Mouse (Mus musculus): ENCODE measurements around the gene Brca1. TPM values are rescaled to one million over a fixed set of nuclear protein-coding genes. Genes with fewer than 3 reads are reported as not detected.
"Not testable (repeated sequence)": the region's sequence is repeated elsewhere in the genome, so short reads cannot be mapped to it uniquely, and the experiment has no call there.

The Brca1 gene
- total RNA-seq, 2 experiments from 2014 or later: 0.74 to 1.2 TPM

DNA sequence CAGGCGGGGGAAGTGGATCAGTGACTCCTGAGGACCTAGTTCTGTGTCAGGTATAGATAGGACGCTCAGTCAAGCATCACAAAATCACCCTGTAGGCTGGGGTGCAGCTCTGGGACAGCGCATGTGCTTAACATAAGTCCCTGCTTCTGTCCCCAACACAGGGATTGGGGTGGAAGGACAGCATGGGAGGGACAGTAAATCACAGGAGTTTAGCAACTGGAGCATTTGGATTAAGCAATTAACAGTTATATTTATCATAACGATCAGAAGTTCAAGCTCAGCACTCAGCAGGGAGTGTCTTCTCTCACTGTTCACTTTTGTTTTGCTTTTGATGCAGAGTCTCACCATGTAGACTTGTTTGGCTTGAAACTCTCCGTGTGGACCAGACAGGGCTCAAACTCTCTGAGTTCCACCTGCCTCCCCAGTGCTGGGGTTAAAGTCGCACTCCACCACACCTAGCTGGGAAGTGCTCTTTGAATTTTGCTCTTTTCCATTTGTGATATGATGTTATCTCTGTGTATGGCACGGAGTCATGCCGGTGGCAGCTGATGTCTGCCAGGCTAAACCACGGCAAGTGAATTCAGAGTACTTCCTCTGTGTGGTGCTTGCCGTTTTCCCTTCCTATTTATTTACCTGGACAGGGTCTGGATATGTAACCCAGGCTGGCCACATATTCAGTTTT, 99.5 kb downstream of the Brca1 start:
- DNase-seq (ENCODE audit: low spot score in 2 of 2): no peak

- no peak for DNase-seq (ENCODE audit: low spot score in 2 of 2)
These were observed 100.2 kb downstream of the Brca1 start for GRCm38 (mm10) chr11:101451536-101451935.

GRCm38 (mm10) chr11:101450394-101450793, 101.4 kb downstream of the Brca1 start:
- DNase-seq (ENCODE audit: low spot score in 2 of 2): no peak

GRCm38 (mm10) chr11:101449596-101449995, 102.2 kb downstream of the Brca1 start:
- not testable (repeated sequence) for DNase-seq (ENCODE audit: low spot score in 2 of 2)

GRCm38 (mm10) chr11:101448899-101449298, 102.9 kb downstream of the Brca1 start:
- DNase-seq (ENCODE audit: low spot score in 2 of 2): no peak

DNA sequence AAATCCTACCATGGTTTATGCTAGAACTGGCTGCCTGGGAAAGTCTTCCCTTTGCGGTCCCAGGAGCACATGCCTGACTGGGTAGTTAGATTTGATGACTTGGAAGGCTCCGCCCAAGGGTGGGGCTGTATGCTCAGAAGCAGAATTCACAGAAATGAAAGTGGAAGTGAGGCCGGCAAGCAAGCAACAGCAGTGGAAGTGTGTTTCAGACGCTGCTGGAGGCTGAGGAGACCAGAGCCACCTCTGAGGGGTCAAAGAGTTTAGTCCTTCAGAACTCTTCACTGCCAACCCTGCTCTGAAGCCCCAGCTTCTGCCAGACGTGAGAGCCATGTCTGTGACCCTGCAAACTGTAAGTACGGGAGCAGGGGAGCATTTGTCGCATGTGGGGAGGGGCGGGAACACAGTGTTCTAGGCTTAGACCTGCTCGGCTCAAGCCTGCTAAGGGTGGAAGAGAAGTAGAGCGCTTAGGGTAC, 103.4 kb downstream of the Brca1 start, which contains the start of gene Ifi35:
TSS of gene Ifi35 (plus strand) at position 134 of the 473 bp plus-strand sequence.
- no peak for DNase-seq (ENCODE audit: low spot score in 2 of 2)

GRCm38 (mm10) chr11:101447786-101448185, 104.0 kb downstream of the Brca1 start:
- DNase-seq (ENCODE audit: low spot score in 2 of 2): no peak

- DNase-seq (ENCODE audit: low spot score in 2 of 2): not testable (repeated sequence)
These were observed 104.9 kb downstream of the Brca1 start for GRCm38 (mm10) chr11:101446860-101447259.

- no peak for DNase-seq (ENCODE audit: low spot score in 2 of 2)
These were observed 105.4 kb downstream of the Brca1 start for GRCm38 (mm10) chr11:101446319-101446718.

DNA sequence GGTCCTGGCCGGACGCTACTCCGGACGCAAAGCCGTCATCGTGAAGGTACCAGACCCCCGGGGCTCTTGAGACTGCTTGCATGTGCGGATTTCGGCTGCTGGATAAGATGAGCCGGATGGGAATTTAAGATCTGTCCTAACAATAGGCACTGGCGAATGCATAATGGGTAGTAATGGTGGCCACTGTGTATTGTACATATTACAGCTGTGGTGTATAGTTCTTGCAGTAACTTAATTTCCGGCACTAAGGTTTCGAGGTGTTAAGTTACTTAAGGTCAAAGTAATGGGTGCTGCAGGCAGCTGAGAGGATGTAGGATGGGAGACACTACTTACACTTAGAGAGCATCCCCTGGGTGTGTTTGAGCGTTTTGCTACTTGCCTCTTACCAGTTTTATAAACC, 109.0 kb downstream of the Brca1 start:
- DNase-seq (ENCODE audit: low spot score in 2 of 2): no peak

DNA sequence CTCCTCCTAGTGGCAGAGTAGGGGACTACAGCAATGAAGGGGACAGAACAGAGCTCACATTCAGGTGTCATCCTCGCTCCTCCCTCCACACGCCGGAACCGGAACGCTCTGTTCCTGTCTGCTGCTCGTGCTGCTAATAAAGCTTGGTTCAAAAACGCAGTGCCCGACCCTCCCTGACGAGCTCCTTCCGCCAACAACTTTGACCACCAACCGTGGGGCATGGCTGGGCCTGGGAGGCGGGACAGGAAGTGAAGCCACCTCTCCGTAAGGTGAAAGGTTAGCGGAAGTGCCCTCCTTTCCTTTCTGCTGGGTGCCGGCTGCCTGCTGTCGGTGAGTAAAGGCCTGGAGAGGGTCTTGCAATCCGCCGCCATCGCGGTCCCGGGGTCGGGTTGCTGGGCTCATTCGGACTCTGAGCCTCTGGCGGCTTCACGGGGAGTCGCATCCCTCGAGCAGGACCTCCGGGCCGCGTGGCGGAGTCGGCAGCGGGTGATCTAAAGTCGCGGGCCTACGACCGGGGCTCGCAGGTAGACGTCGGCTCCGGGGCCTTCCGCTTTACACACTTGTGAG, 109.5 kb downstream of the Brca1 start, which contains the start of gene Rpl27:
TSS of gene Rpl27 (plus strand) at position 172 of the 567 bp plus-strand sequence.
- peak; percentile 94 to 97 for DNase-seq (ENCODE audit: low spot score in 2 of 2)

GRCm38 (mm10) chr11:101441450-101442126, 110.2 kb downstream of the Brca1 start:
- DNase-seq (ENCODE audit: low spot score in 2 of 2): not testable (repeated sequence)

Other genes with a start within 250 kb of the Brca1 start
- gene Becn1, start 249.7 kb downstream of the Brca1 start, total RNA-seq (2021): 100 to 1,000 TPM; 202 to 214 TPM
- gene Psme3, start 235.7 kb downstream of the Brca1 start, total RNA-seq (2021): 100 to 1,000 TPM; 128 to 131 TPM
- gene Aoc2, start 226.9 kb downstream of the Brca1 start, total RNA-seq (2021): 1 to 10 TPM; 5.4 to 6.9 TPM
- under 1 TPM; 0.61 to 0.74 TPM for gene Aoc3, start 221.3 kb downstream of the Brca1 start, total RNA-seq (2021)
- gene G6pc, start 184.4 kb downstream of the Brca1 start, total RNA-seq (2021): not detected
- gene Aarsd1, start 134.3 kb downstream of the Brca1 start, total RNA-seq (2021): 10 to 100 TPM; 47.6 to 48.8 TPM
- 1 to 10 TPM; 8.2 to 8.6 TPM for gene Gm27029, start 127.2 kb downstream of the Brca1 start, total RNA-seq (2021)
- 10 to 100 TPM; 40.9 to 46.9 TPM for gene Rundc1, start 126.9 kb downstream of the Brca1 start, total RNA-seq (2021)
- 1 to 10 TPM; 4.1 to 4.5 TPM for gene Ptges3l, start 126.6 kb downstream of the Brca1 start, total RNA-seq (2021)
- 10 to 100 TPM; 51.0 to 52.1 TPM for gene Rpl27, start 109.7 kb downstream of the Brca1 start, total RNA-seq (2021)
- gene Ifi35, start 103.5 kb downstream of the Brca1 start, total RNA-seq (2021): 1 to 10 TPM; 2.6 to 3.2 TPM
- 100 to 1,000 TPM; 158 to 161 TPM for gene Rnd2, start 87.0 kb downstream of the Brca1 start, total RNA-seq (2021)
- gene Vat1, start 85.7 kb downstream of the Brca1 start, total RNA-seq (2021): 10 to 100 TPM; 37.9 to 44.5 TPM
- 100 to 1,000 TPM; 135 to 198 TPM for gene Nbr1, start 194 bp upstream of the Brca1 start, total RNA-seq (2021)
- gene Tmem106a, start 30.3 kb upstream of the Brca1 start, total RNA-seq (2021): 1 to 10 TPM; 1.6 to 2.0 TPM
- gene Gm11634, start 47.3 kb upstream of the Brca1 start, total RNA-seq (2021): not detected
- 10 to 100 TPM in 1 of 2 experiments, 1 to 10 TPM in 1; 9.0 to 11.0 TPM for gene Rdm1, start 75.2 kb upstream of the Brca1 start, total RNA-seq (2021)
- 10 to 100 TPM; 34.7 to 37.2 TPM for gene Arl4d, start 113.6 kb upstream of the Brca1 start, total RNA-seq (2021)
- 10 to 100 TPM; 35.5 to 37.2 TPM for gene Dhx8, start 181.0 kb upstream of the Brca1 start, total RNA-seq (2021)
- gene Etv4, start 233.4 kb upstream of the Brca1 start, total RNA-seq (2021): 10 to 100 TPM; 11.5 to 15.1 TPM

All from left cerebral cortex, adult 18-20 months (tissue).